Mouse (Mus musculus) limb, embryonic 13.5 days (tissue): ENCODE results near the gene Hnrnpul2. TPM values are rescaled to one million over a fixed set of nuclear protein-coding genes. Genes with fewer than 3 reads are reported as not detected.
"Not testable (repeated sequence)": the region's sequence is repeated elsewhere in the genome, so short reads cannot be mapped to it uniquely, and the experiment has no call there.

ENCODE experiments used
- ATAC-seq: fragments of 200-750 bp; cut with Nextera tagmentation; 2 replicates; pipeline ENCODE4 v1.8.0; 2017; ENCODE audit warnings: low read depth, moderate number of reproducible peaks, moderate TSS enrichment; ENCODE audit not compliant: low FRiP score
- H3K27ac ChIP-seq: fragments of 300-500 bp; sonication (generic); 2 replicates; pipeline ENCODE4 v1.5.1; 2015; ENCODE audit warnings: inconsistent platforms, mild to moderate bottlenecking, moderate library complexity
- H3K27me3 ChIP-seq: fragments of 300-500 bp; sonication (generic); 2 replicates; pipeline ENCODE4 v1.6.1; 2015; ENCODE audit warnings: mild to moderate bottlenecking, inconsistent platforms
- H3K36me3 ChIP-seq: fragments of 300-500 bp; sonication (generic); 2 replicates; pipeline ENCODE4 v1.6.1; 2015; ENCODE audit warnings: inconsistent platforms, mild to moderate bottlenecking, moderate library complexity
- H3K4me1 ChIP-seq: fragments of 300-500 bp; sonication (generic); 2 replicates; pipeline ENCODE4 v1.6.1; 2015; ENCODE audit warnings: inconsistent platforms
- H3K4me2 ChIP-seq: fragments of 300-500 bp; sonication (generic); replicated peaks from 2 replicates; pipeline ENCODE4 v1.6.1; 2015; ENCODE audit warnings: inconsistent platforms, mild to moderate bottlenecking, moderate library complexity
- H3K4me3 ChIP-seq: fragments of 300-500 bp; sonication (generic); 2 replicates; pipeline ENCODE4 v1.5.1; 2015; ENCODE audit warnings: moderate library complexity, mild to moderate bottlenecking, inconsistent platforms
- H3K9ac ChIP-seq: fragments of 300-500 bp; sonication (generic); 2 replicates; pipeline ENCODE4 v1.6.1; 2015; ENCODE audit warnings: mild to moderate bottlenecking, inconsistent platforms
- H3K9me3 ChIP-seq: fragments of 300-500 bp; sonication (generic); 2 replicates; pipeline ENCODE4 v1.6.1; 2016; ENCODE audit warnings: inconsistent platforms
- WGBS: fragments of 180-500 bp; shearing (Covaris S2); methylation state at CpG from one replicate; pipeline ENCODE4 v1.1.7; 2015; 5-methylcytosine and 5-hydroxymethylcytosine counted together
- polyA plus RNA-seq: library from polyadenylated mRNA; unstranded; fragments of >200 nt; fragmentation: Nextera tagmentation; extraction: Ambion mirVana; gene quantifications from 2 replicates; pipeline ENCODE4 v1.2.1, GENCODE M21; 2015

Hnrnpul2 gene
- polyA plus RNA-seq, 1 experiment from 2014 or later = 6.3 TPM

- Histone ChIP-seq H3K9ac (no peak overlapping the region), H3K9me3 (no peaks in the 10 kb centered on the region), H3K4me2 (no peak overlapping the region), H3K36me3 (no peaks in the 10 kb centered on the region), H3K4me1 (no peaks in the 10 kb centered on the region), H3K4me3 (no peak overlapping the region), H3K27ac (no peak overlapping the region), H3K27me3 (no peaks in the 10 kb centered on the region)
- WGBS = 84% methylated on average over 6 of the region's 6 CpGs
- ATAC-seq = no peak
Observed at GRCm38 (mm10) chr19:8864265-8864664, 44.5 kb downstream of the Hnrnpul2 start.

- not testable (repeated sequence) for H3K27me3 ChIP-seq, H3K9ac ChIP-seq, H3K9me3 ChIP-seq, H3K27ac ChIP-seq, H3K4me1 ChIP-seq, ATAC-seq
- 85% methylated on average over 3 of the region's 3 CpGs for WGBS
- Histone ChIP-seq H3K4me3 (peak overlapping the region; percentile 99; the same call in 1 of the 2 replicates), H3K4me2 (peak overlapping the region; percentile 92), H3K36me3 (peaks cover 25% of the 10 kb centered on the region)
Observed at GRCm38 (mm10) chr19:8870381-8870780, 50.6 kb downstream of the Hnrnpul2 start.

- peak overlapping the region; percentile 92 for H3K4me2 ChIP-seq
- ATAC-seq = no peak
- peak overlapping the region; percentile 98 for H3K9ac ChIP-seq
- H3K36me3 ChIP-seq = peaks cover 30% of the 10 kb centered on the region
- peaks cover 9% of the 10 kb centered on the region for H3K4me1 ChIP-seq
- H3K4me3 ChIP-seq = peak overlapping the region; percentile 99
- H3K27me3 ChIP-seq = no peaks in the 10 kb centered on the region
- H3K9me3 ChIP-seq = no peaks in the 10 kb centered on the region
- 56% methylated on average over 9 of the region's 9 CpGs for WGBS
- no peak overlapping the region; the same call in 1 of the 2 replicates for H3K27ac ChIP-seq
Observed at GRCm38 (mm10) chr19:8870838-8871237, 51.0 kb downstream of the Hnrnpul2 start.

DNA sequence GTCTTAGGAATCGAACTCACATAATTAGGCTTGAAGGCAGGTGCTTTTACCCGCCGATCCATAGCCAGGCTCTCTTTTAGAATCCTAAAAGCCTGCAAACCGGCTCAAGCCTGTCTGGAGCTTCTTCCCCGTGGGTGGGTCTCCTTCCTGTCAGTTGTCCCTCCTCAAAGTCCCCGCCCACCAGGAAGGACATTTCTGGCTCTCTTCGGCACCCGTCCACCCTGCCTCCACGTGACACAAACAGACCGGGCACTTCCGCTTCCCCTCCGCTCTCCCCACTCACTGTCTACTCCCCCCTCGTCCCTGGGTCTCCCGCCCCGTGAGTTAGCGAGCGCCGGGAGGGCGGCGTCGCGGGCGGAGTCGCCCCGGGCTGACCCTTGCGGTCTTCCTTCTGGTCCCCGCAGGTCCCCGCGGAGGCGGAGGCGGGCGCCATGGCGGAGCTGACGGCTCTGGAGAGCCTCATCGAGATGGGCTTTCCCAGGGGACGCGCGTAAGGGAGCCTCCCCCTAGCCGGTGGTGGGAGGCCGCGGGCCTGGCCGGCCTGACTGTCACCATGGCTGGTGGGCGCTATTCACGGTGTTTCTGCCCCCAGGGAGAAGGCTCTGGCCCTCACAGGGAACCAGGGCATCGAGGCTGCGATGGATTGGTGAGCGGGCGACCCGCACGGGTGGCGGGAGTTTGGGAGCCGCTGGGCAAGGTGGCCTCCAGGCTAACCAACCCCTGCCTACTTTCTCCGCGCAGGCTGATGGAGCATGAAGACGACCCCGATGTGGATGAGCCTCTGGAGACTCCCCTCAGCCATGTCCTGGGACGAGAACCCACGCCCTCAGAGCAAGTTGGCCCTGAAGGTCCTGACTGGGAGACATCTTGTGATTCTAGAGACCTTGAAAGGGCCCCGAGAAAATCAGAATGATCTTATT, 51.7 kb downstream of the Hnrnpul2 start, which contains the start of gene Ubxn1:
TSS of gene Ubxn1 (plus strand) at position 230 of the 920 bp plus-strand sequence.
- H3K27me3 ChIP-seq = no peaks in the 10 kb centered on the region
- WGBS = 1% methylated on average over 59 of the region's 59 CpGs
- peak within 1 kb of the TSS; percentile 69 for H3K27ac ChIP-seq
- ATAC-seq = peak; percentile 98
- peak within 1 kb of the TSS; percentile 98 for H3K9ac ChIP-seq
- H3K4me2 ChIP-seq = peak within 1 kb of the TSS; percentile 92
- H3K9me3 ChIP-seq = no peaks in the 10 kb centered on the region
- H3K4me1 ChIP-seq = peaks cover 9% of the 10 kb centered on the region
- peak within 1 kb of the TSS; percentile 99 for H3K4me3 ChIP-seq
- H3K36me3 ChIP-seq = peaks cover 36% of the 10 kb centered on the region

GRCm38 (mm10) chr19:8872266-8872840, 52.5 kb downstream of the Hnrnpul2 start:
- Histone ChIP-seq H3K9ac (peak overlapping the region; percentile 98), H3K36me3 (peaks cover 43% of the 10 kb centered on the region), H3K27me3 (no peaks in the 10 kb centered on the region), H3K4me2 (peak overlapping the region; percentile 92), H3K9me3 (no peaks in the 10 kb centered on the region), H3K4me3 (peak overlapping the region; percentile 99), H3K4me1 (peaks cover 9% of the 10 kb centered on the region), H3K27ac (peak overlapping the region; percentile 69; the same call in 1 of the 2 replicates)
- WGBS = 78% methylated on average over 10 of the region's 10 CpGs
- no peak for ATAC-seq

- H3K9me3 ChIP-seq = no peaks in the 10 kb centered on the region
- peaks cover 56% of the 10 kb centered on the region for H3K36me3 ChIP-seq
- no peak overlapping the region for H3K27ac ChIP-seq
- peaks cover 17% of the 10 kb centered on the region for H3K4me1 ChIP-seq
- H3K9ac ChIP-seq = no peak overlapping the region
- no peaks in the 10 kb centered on the region for H3K27me3 ChIP-seq
- no peak for ATAC-seq
- H3K4me2 ChIP-seq = no peak overlapping the region
- no peak overlapping the region for H3K4me3 ChIP-seq
- 91% methylated on average over 7 of the region's 7 CpGs for WGBS
Observed at GRCm38 (mm10) chr19:8875031-8875430, 55.2 kb downstream of the Hnrnpul2 start.

DNA sequence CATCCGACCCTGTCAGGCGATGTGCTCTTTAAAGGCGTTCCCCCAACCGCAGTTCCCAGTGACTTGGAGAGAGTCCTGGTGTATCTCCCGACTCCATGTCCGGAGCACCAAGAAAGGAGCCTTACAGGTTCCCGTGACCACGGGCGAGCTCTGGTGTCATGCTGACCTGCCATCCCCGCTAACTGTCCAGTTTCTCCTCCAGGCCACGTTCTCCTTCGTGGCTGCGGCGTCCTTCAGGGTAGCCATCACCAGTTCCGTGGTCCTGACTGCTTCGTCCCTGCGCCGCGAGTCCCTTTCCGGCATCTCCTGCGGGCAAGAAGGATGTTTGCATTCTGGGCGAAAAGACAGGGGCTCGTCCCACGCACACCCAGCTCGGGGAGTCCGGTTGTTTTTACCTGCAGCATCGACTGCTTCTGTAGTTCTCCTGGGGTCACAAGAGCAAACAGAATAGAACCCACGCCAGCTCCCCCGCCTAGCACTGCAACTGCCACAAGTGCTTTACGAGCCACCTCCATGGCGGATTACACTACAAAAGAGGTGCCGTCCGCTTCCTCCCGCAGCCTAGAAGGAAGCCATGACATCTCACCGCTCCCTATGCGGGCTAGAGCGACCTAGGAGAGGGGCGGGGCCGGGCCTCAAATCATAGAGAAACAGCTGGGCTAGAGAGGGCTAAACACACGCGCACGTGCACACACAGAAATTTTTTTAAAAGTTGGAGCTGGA, 60.7 kb downstream of the Hnrnpul2 start, which contains the start of gene Uqcc3:
TSS of gene Uqcc3 (minus strand) at position 613 of the 723 bp plus-strand sequence.
- ATAC-seq = peak; percentile 97
- Histone ChIP-seq H3K36me3 (peaks cover 30% of the 10 kb centered on the region), H3K27me3 (no peaks in the 10 kb centered on the region), H3K4me2 (peak within 1 kb of the TSS; percentile 86), H3K9me3 (no peaks in the 10 kb centered on the region), H3K4me3 (peak within 1 kb of the TSS; percentile 89), H3K9ac (peak within 1 kb of the TSS; percentile 92), H3K27ac (peak within 1 kb of the TSS; percentile 81), H3K4me1 (peaks cover 9% of the 10 kb centered on the region)
- WGBS = under 1% methylated on average over 42 of the region's 42 CpGs

DNA sequence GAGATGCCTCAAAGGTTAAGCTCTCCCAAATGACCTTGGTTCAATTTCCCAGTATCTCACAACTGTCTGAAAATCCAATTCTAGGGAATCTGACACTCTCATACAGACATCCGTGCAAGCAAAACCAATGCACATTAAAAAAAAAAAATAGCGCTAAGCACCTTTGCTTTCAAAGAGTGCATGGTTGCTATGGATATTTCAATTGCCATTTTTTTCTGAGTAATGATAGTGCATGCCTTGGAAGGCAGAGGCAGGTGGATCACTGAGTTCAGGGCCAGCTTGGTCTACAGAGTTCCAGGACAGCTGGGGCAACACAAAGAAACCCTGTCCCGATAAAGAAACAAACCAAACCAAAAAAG, 61.2 kb downstream of the Hnrnpul2 start:
- Histone ChIP-seq H3K4me3 (peak overlapping the region; percentile 89), H3K4me2 (peak overlapping the region; percentile 86), H3K9ac (peak overlapping the region; percentile 92), H3K36me3 (peaks cover 25% of the 10 kb centered on the region), H3K4me1 (peaks cover 9% of the 10 kb centered on the region), H3K27me3 (no peaks in the 10 kb centered on the region), H3K27ac (no peak overlapping the region; the same call in 1 of the 2 replicates), H3K9me3 (no peaks in the 10 kb centered on the region)
- ATAC-seq = no peak
- 19% methylated on average over 3 of the region's 3 CpGs for WGBS

GRCm38 (mm10) chr19:8883616-8884015, 63.8 kb downstream of the Hnrnpul2 start, which contains the start of the genes Lbhd1 and Gm49403:
Lbhd1 (plus strand) TSS chr19:8883732.
Gm49403 (plus strand) TSS chr19:8883930.
- H3K4me2 ChIP-seq = no peak within 1 kb of the TSS
- H3K4me1 ChIP-seq = peaks cover 20% of the 10 kb centered on the region
- H3K9me3 ChIP-seq = no peaks in the 10 kb centered on the region
- no peak within 1 kb of the TSS for H3K4me3 ChIP-seq
- no peak within 1 kb of the TSS for H3K9ac ChIP-seq
- H3K27ac ChIP-seq = no peak within 1 kb of the TSS
- H3K36me3 ChIP-seq = peaks cover 4% of the 10 kb centered on the region; the same call in 1 of the 2 replicates
- 66% methylated on average over 3 of the region's 3 CpGs for WGBS
- no peak for ATAC-seq
- H3K27me3 ChIP-seq = no peaks in the 10 kb centered on the region
